Mouse (Mus musculus): ENCODE results near the gene Vac14. TPM values are rescaled to one million over a fixed set of nuclear protein-coding genes. Genes with fewer than 3 reads are reported as not detected.

Gene Vac14
- polyA plus RNA-seq, 1 experiment from 2014 or later, result 32.8 TPM

- peaks cover 50% of the 10 kb centered on the region for H3K4me1 ChIP-seq (replicated peaks; ENCODE audit: control insufficient read depth, insufficient read depth, low read length)
- ATAC-seq (ENCODE audit: low FRiP score) (peak; percentile 51; the same call in 1 of the 2 replicates), DNase-seq (ENCODE audit: low spot score) (peak; percentile 73)
Observed at GRCm38 (mm10) chr8:110716075-110716474, 97.7 kb downstream of the Vac14 start.

GRCm38 (mm10) chr8:110717131-110717530, 98.7 kb downstream of the Vac14 start:
- no peaks in the 10 kb centered on the region for H3K27me3 ChIP-seq (ENCODE audit: control insufficient read depth, insufficient read depth, low read length)
- H3K4me2 ChIP-seq (replicated peaks), result no peak overlapping the region
- H3K9ac ChIP-seq, result no peak overlapping the region
- peaks cover 51% of the 10 kb centered on the region for H3K4me1 ChIP-seq (replicated peaks; ENCODE audit: control insufficient read depth, insufficient read depth, low read length)
- peaks cover 17% of the 10 kb centered on the region for H3K36me3 ChIP-seq (replicated peaks; ENCODE audit: control insufficient read depth, insufficient read depth)
- WGBS, result 76% methylated on average over 7 of the region's 7 CpGs
- peak overlapping the region; percentile 75; the same call in 1 of the 2 replicates for H3K27ac ChIP-seq
- H3K9me3 ChIP-seq (ENCODE audit: control insufficient read depth, low read length), result no peaks in the 10 kb centered on the region
- no peak overlapping the region for H3K4me3 ChIP-seq (replicated peaks; ENCODE audit: low read length)
- ATAC-seq (ENCODE audit: low FRiP score) (no peak), DNase-seq (ENCODE audit: low spot score) (no peak)

More at GRCm38 (mm10) chr8:110716075-110716474, 97.7 kb downstream of the Vac14 start:
- H3K27ac ChIP-seq, result peak overlapping the region; percentile 76
- H3K27me3 ChIP-seq (ENCODE audit: control insufficient read depth, insufficient read depth, low read length), result no peaks in the 10 kb centered on the region
- WGBS, result 35% methylated on average over 4 of the region's 4 CpGs
- peak overlapping the region; percentile 30; the same call in 1 of the 2 replicates for H3K9ac ChIP-seq
- H3K9me3 ChIP-seq (ENCODE audit: control insufficient read depth, low read length), result no peaks in the 10 kb centered on the region
- H3K36me3 ChIP-seq (replicated peaks; ENCODE audit: control insufficient read depth, insufficient read depth), result peaks cover 27% of the 10 kb centered on the region
- no peak overlapping the region for H3K4me2 ChIP-seq (replicated peaks)
- no peak overlapping the region for H3K4me3 ChIP-seq (replicated peaks; ENCODE audit: low read length)

- Histone ChIP-seq H3K9me3 (ENCODE audit: control insufficient read depth, low read length) (no peaks in the 10 kb centered on the region), H3K4me3 (replicated peaks; ENCODE audit: low read length) (no peak overlapping the region), H3K4me2 (replicated peaks) (no peak overlapping the region), H3K9ac (no peak overlapping the region), H3K4me1 (replicated peaks; ENCODE audit: control insufficient read depth, insufficient read depth, low read length) (peaks cover 59% of the 10 kb centered on the region), H3K27ac (peak overlapping the region; percentile 67), H3K27me3 (ENCODE audit: control insufficient read depth, insufficient read depth, low read length) (no peaks in the 10 kb centered on the region), H3K36me3 (replicated peaks; ENCODE audit: control insufficient read depth, insufficient read depth) (peaks cover 6% of the 10 kb centered on the region)
- 84% methylated on average over 8 of the region's 8 CpGs for WGBS
- no peak for ATAC-seq (ENCODE audit: low FRiP score)
- no peak for DNase-seq (ENCODE audit: low spot score)
Observed at GRCm38 (mm10) chr8:110718209-110718968, 100.0 kb downstream of the Vac14 start.

- ATAC-seq (ENCODE audit: low FRiP score) (no peak), DNase-seq (ENCODE audit: low spot score) (no peak)
- Histone ChIP-seq H3K9me3 (ENCODE audit: control insufficient read depth, low read length) (no peaks in the 10 kb centered on the region), H3K4me1 (replicated peaks; ENCODE audit: control insufficient read depth, insufficient read depth, low read length) (peaks cover 66% of the 10 kb centered on the region), H3K27me3 (ENCODE audit: control insufficient read depth, insufficient read depth, low read length) (no peaks in the 10 kb centered on the region), H3K9ac (peak overlapping the region; percentile 12; the same call in 1 of the 2 replicates), H3K4me2 (replicated peaks) (no peak overlapping the region), H3K27ac (peak overlapping the region; percentile 67), H3K4me3 (replicated peaks; ENCODE audit: low read length) (no peak overlapping the region), H3K36me3 (replicated peaks; ENCODE audit: control insufficient read depth, insufficient read depth) (peaks cover 8% of the 10 kb centered on the region; the same call in 1 of the 2 replicates)
- WGBS, result 44% methylated on average over 12 of the region's 12 CpGs
Observed at GRCm38 (mm10) chr8:110718969-110719670, 100.7 kb downstream of the Vac14 start.

GRCm38 (mm10) chr8:110719898-110720653, 101.7 kb downstream of the Vac14 start:
- H3K27ac ChIP-seq, result peak overlapping the region; percentile 96
- H3K9ac ChIP-seq, result peak overlapping the region; percentile 98
- DNase-seq (ENCODE audit: low spot score) (no peak), ATAC-seq (ENCODE audit: low FRiP score) (no peak)
- H3K4me1 ChIP-seq (replicated peaks; ENCODE audit: control insufficient read depth, insufficient read depth, low read length), result peaks cover 69% of the 10 kb centered on the region
- peak overlapping the region; percentile 68 for H3K4me3 ChIP-seq (replicated peaks; ENCODE audit: low read length)
- H3K4me2 ChIP-seq (replicated peaks), result peak overlapping the region; percentile 75
- H3K36me3 ChIP-seq (replicated peaks; ENCODE audit: control insufficient read depth, insufficient read depth), result peaks cover 13% of the 10 kb centered on the region; the same call in 1 of the 2 replicates
- H3K9me3 ChIP-seq (ENCODE audit: control insufficient read depth, low read length), result no peaks in the 10 kb centered on the region
- whole genome bisulfite sequencing, result 56% methylated on average over 6 of the region's 6 CpGs
- no peaks in the 10 kb centered on the region for H3K27me3 ChIP-seq (ENCODE audit: control insufficient read depth, insufficient read depth, low read length)

GRCm38 (mm10) chr8:110720685-110721598, 102.6 kb downstream of the Vac14 start, which contains the start of gene Mtss1l:
Gene Mtss1l (plus strand): TSS chr8:110721476.
- no peaks in the 10 kb centered on the region for H3K27me3 ChIP-seq (ENCODE audit: control insufficient read depth, insufficient read depth, low read length)
- WGBS, result 4% methylated on average over 56 of the region's 75 CpGs
- H3K4me1 ChIP-seq (replicated peaks; ENCODE audit: control insufficient read depth, insufficient read depth, low read length), result peaks cover 69% of the 10 kb centered on the region
- ATAC-seq (ENCODE audit: low FRiP score) (peak; percentile 76), DNase-seq (ENCODE audit: low spot score) (peak; percentile 82)
- peak within 1 kb of the TSS; percentile 96 for H3K27ac ChIP-seq
- H3K36me3 ChIP-seq (replicated peaks; ENCODE audit: control insufficient read depth, insufficient read depth), result peaks cover 14% of the 10 kb centered on the region
- peak within 1 kb of the TSS; percentile 75 for H3K4me2 ChIP-seq (replicated peaks)
- peak within 1 kb of the TSS; percentile 98 for H3K9ac ChIP-seq
- peak within 1 kb of the TSS; percentile 68 for H3K4me3 ChIP-seq (replicated peaks; ENCODE audit: low read length)
- no peaks in the 10 kb centered on the region for H3K9me3 ChIP-seq (ENCODE audit: control insufficient read depth, low read length)

GRCm38 (mm10) chr8:110721606-110722413, 103.4 kb downstream of the Vac14 start:
- Histone ChIP-seq H3K4me2 (replicated peaks) (peak overlapping the region; percentile 75), H3K27ac (peak overlapping the region; percentile 96), H3K27me3 (ENCODE audit: control insufficient read depth, insufficient read depth, low read length) (no peaks in the 10 kb centered on the region), H3K9ac (peak overlapping the region; percentile 98), H3K4me3 (replicated peaks; ENCODE audit: low read length) (peak overlapping the region; percentile 68), H3K36me3 (replicated peaks; ENCODE audit: control insufficient read depth, insufficient read depth) (peaks cover 20% of the 10 kb centered on the region), H3K9me3 (ENCODE audit: control insufficient read depth, low read length) (no peaks in the 10 kb centered on the region), H3K4me1 (replicated peaks; ENCODE audit: control insufficient read depth, insufficient read depth, low read length) (peaks cover 71% of the 10 kb centered on the region)
- ATAC-seq (ENCODE audit: low FRiP score) (peak; percentile 39; the same call in 1 of the 2 replicates), DNase-seq (ENCODE audit: low spot score) (peak; percentile 39)
- WGBS, result under 1% methylated on average over 43 of the region's 59 CpGs
